Comparison of ENCODE assay signal across 9 mouse cellular contexts in the genomic region with DNA sequence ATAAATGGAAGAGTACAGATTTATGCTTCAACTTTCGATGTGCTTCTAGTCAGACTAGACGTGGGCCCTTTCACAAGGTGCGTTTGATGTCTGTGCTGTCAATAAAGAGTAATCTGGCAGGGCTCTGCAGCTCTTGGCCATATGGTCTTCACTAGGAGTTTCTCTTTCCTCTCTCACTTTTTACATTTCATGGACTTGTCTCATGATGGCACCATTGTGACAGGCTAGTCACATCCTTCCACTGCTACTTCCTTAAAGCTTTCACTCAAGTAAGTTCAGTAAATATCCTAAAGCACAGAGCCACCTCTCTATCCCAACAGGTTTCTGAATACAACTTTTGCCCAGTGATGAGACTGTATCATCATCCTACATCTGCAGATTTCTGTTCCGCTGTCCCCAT. TPM values are rescaled to one million over a fixed set of nuclear protein-coding genes. Genes with fewer than 3 reads are reported as not detected.
DNase-seq lines count a peak whose midpoint lies in the region; ATAC-seq lines count a peak whose summit lies in the region.
"Had no signal": no experiment of that assay in that cellular context is flagged by ENCODE, and none has a peak within 500 bp of the region (broad histone marks: within the 10 kb centered on the region; RNA-seq: fewer than 3 reads in every experiment).

No protein-coding gene starts in this region.

- H3K36me3 ChIP-seq in embryonic facial prominence, embryonic 13.5 days, result no peaks in the 10 kb centered on the region
- no peaks in the 10 kb centered on the region for H3K36me3 ChIP-seq in embryonic facial prominence, embryonic 10.5 days (replicated peaks)
- no peaks in the 10 kb centered on the region for H3K36me3 ChIP-seq in lung, embryonic 15.5 days
- H3K36me3 ChIP-seq: limb, embryonic 13.5 days had no signal

- H3K9me3 ChIP-seq in embryonic facial prominence, embryonic 13.5 days, result no peaks in the 10 kb centered on the region
- no peaks in the 10 kb centered on the region for H3K9me3 ChIP-seq in embryonic facial prominence, embryonic 10.5 days
- no peaks in the 10 kb centered on the region for H3K9me3 ChIP-seq in lung, embryonic 15.5 days
- H3K9me3 ChIP-seq: limb, embryonic 13.5 days had no signal

- H3K4me3 ChIP-seq in embryonic facial prominence, embryonic 13.5 days, result no peak overlapping the region
- no peak overlapping the region for H3K4me3 ChIP-seq in embryonic facial prominence, embryonic 10.5 days
- H3K4me3 ChIP-seq in lung, embryonic 15.5 days, result no peak overlapping the region
- H3K4me3 ChIP-seq: limb, embryonic 13.5 days had no signal

- DNase-seq in embryonic facial prominence, embryonic 10.5 days (ENCODE audit: low spot score), result no peak
- no peak for DNase-seq in lung, adult 18-20 months
- peak; percentile 54 for DNase-seq in induced T-regulatory cell, adult 2 months (ENCODE audit: low read depth)
- DNase-seq in naive thymus-derived CD4-positive, alpha-beta T cell, adult 2 months (ENCODE audit: low read depth), result peak; percentile 50
- no peak for DNase-seq in right cerebral cortex, postnatal 25 days
- DNase-seq in left cerebral cortex, postnatal 4 days, result no peak

- peak overlapping the region; percentile 28; the same call in 1 of the 2 replicates for H3K27ac ChIP-seq in embryonic facial prominence, embryonic 13.5 days
- H3K27ac ChIP-seq in embryonic facial prominence, embryonic 10.5 days (replicated peaks), result no peak overlapping the region
- H3K27ac ChIP-seq in lung, embryonic 15.5 days, result 0 out of 2 replicates have a peak overlapping the region, but pooled peaks have one; percentile 24
- H3K27ac ChIP-seq: limb, embryonic 13.5 days had no signal

- ATAC-seq in embryonic facial prominence, embryonic 13.5 days (ENCODE audit: insufficient number of reproducible peaks, insufficient read depth, low FRiP score, low TSS enrichment, low read depth), result no peak
- peak; percentile 72; the same call in 1 of the 2 replicates for ATAC-seq in lung, embryonic 15.5 days (ENCODE audit: borderline replicate concordance, extremely low read depth, low FRiP score, low TSS enrichment)

- H3K4me2 ChIP-seq in embryonic facial prominence, embryonic 13.5 days, result no peak overlapping the region
- H3K4me2 ChIP-seq in lung, embryonic 15.5 days, result no peak overlapping the region
- H3K4me2 ChIP-seq: limb, embryonic 13.5 days had no signal

- 70% methylated on average over 4 of the region's 4 CpGs for WGBS in embryonic facial prominence, embryonic 13.5 days
- WGBS in embryonic facial prominence, embryonic 10.5 days, result 76% methylated on average over 4 of the region's 4 CpGs
- WGBS in lung, embryonic 15.5 days, result 65% methylated on average over 4 of the region's 4 CpGs

- peaks cover 7% of the 10 kb centered on the region for H3K4me1 ChIP-seq in embryonic facial prominence, embryonic 13.5 days
- H3K4me1 ChIP-seq in embryonic facial prominence, embryonic 10.5 days, result peaks cover 10% of the 10 kb centered on the region
- H3K4me1 ChIP-seq in lung, embryonic 15.5 days, result peaks cover 11% of the 10 kb centered on the region

- intact Hi-C loops in left cerebral cortex, postnatal 4 days (cut with DNase I), result loop anchor here (10.0 kb wide), 1 partner anchor 388 kb away; no protein-coding TSS in a partner anchor

- H3K9ac ChIP-seq in embryonic facial prominence, embryonic 13.5 days, result no peak overlapping the region
- H3K9ac ChIP-seq in lung, embryonic 15.5 days, result no peak overlapping the region
- H3K9ac ChIP-seq: limb, embryonic 13.5 days had no signal

- H3K27me3 ChIP-seq in embryonic facial prominence, embryonic 13.5 days, result no peaks in the 10 kb centered on the region
- H3K27me3 ChIP-seq in embryonic facial prominence, embryonic 10.5 days (replicated peaks; ENCODE audit: low read depth, poor library complexity, severe bottlenecking), result no peaks in the 10 kb centered on the region
- H3K27me3 ChIP-seq in lung, embryonic 15.5 days, result no peaks in the 10 kb centered on the region
- H3K27me3 ChIP-seq: limb, embryonic 13.5 days had no signal

RNA-seq across cellular contexts. Expression of a gene that starts 35.7 kb away (rescaled TPM):
- 78.6 and 86.0 TPM in 2 replicates for polyA plus RNA-seq in embryonic facial prominence, embryonic 13.5 days (2015; fragmentation: Nextera tagmentation; extraction: Ambion mirVana)
- 89.6 and 89.7 TPM in 2 replicates for polyA plus RNA-seq in embryonic facial prominence, embryonic 10.5 days (2016; fragmentation: Nextera tagmentation; extraction: Ambion mirVana)
- 73.7 and 79.3 TPM in 2 replicates for polyA plus RNA-seq in lung, embryonic 15.5 days (2015; fragmentation: Nextera tagmentation; extraction: Ambion mirVana)
- 10 to 100 TPM; 32.6 to 34.0 TPM for total RNA-seq in left cerebral cortex, postnatal 4 days (2021)

Comparison
In these comparisons a context has a peak if more than half of its experiments do, and no peak if none do; other contexts are left out.
1. DNase-seq: peak in induced T-regulatory cell, adult 2 months (single experiment) and naive thymus-derived CD4-positive, alpha-beta T cell, adult 2 months (single experiment); none in embryonic facial prominence, embryonic 10.5 days (single experiment), lung, adult 18-20 months (0 of 2), right cerebral cortex, postnatal 25 days (single experiment) and left cerebral cortex, postnatal 4 days (single experiment).